Mouse (Mus musculus): ENCODE results near the gene Insig2. TPM values are rescaled to one million over a fixed set of nuclear protein-coding genes. Genes with fewer than 3 reads are reported as not detected.

The Insig2 gene
- 11.0 and 16.9 TPM in 2 replicates for total RNA-seq (2012; rRNA removed)
- polyA plus RNA-seq (2012; ENCODE audit: insufficient read depth in 1 of 2, insufficient read length in 2 of 2, low read depth in 1 of 2, low replicate concordance in 2 of 2, missing spikeins in 1 of 2) = 10 to 100 TPM in 1 of 2 experiments, not detected in 1; 16.1 TPM

- peaks cover under 1% of the 10 kb centered on the region; the same call in 1 of the 2 replicates for H3K79me2 ChIP-seq (ENCODE audit: control insufficient read depth, insufficient read depth, low read length, poor library complexity)
- no peak within 1 kb of the TSS for H3K4me3 ChIP-seq (ENCODE audit: control insufficient read depth in 1 of 2, insufficient read depth in 1 of 2, low read depth in 2 of 2, low read length in 2 of 2)
- TF ChIP-seq MAFK (IDR thresholded peaks at IDR 0.05; ENCODE audit: borderline replicate concordance, low read depth, low read length) (no peak), RCOR1 (IDR thresholded peaks at IDR 0.05; ENCODE audit: low read depth, low read length) (no peak), BHLHE40 (IDR thresholded peaks at IDR 0.05; ENCODE audit: borderline replicate concordance, low read depth, low read length) (no peak), POLR2AphosphoS5 (IDR thresholded peaks at IDR 0.05; ENCODE audit: borderline replicate concordance, low read depth, low read length) (no peak), MYC (IDR thresholded peaks at IDR 0.05; ENCODE audit: low read depth, low read length) (no peak), MAX (IDR thresholded peaks at IDR 0.05; ENCODE audit: low read length) (no peak), JUND (IDR thresholded peaks at IDR 0.05; ENCODE audit: low read depth, low read length) (no peak), MAZ (IDR thresholded peaks at IDR 0.05; ENCODE audit: low read depth, low read length) (no peak), E2F4 (IDR thresholded peaks at IDR 0.05; ENCODE audit: borderline replicate concordance, low read depth, low read length) (no peak), NELFE (IDR thresholded peaks at IDR 0.05; ENCODE audit: low read depth, low read length) (no peak), TCF12 (IDR thresholded peaks at IDR 0.05; ENCODE audit: low read depth, low read length) (no peak), MEF2A (IDR thresholded peaks at IDR 0.05; ENCODE audit: extremely low read depth, insufficient replicate concordance, low read depth, low read length, poor library complexity, severe bottlenecking) (no peak), CTCF (IDR thresholded peaks at IDR 0.05 in 2 of 3, conservative IDR thresholded peaks at IDR 0.05 in 1 of 3; ENCODE audit: control insufficient read depth in 1 of 3, insufficient read depth in 1 of 3, low read depth in 2 of 3, low read length in 3 of 3, poor library complexity in 1 of 3, severe bottlenecking in 1 of 3) (no peak), GATA1 (IDR thresholded peaks at IDR 0.05; ENCODE audit: low read depth, low read length) (no peak), ZMIZ1 (IDR thresholded peaks at IDR 0.05; ENCODE audit: low read depth, low read length) (no peak), TAL1 (IDR thresholded peaks at IDR 0.05; ENCODE audit: low read length) (no peak)
- H3K4me1 ChIP-seq (ENCODE audit: control insufficient read depth in 1 of 2, insufficient read depth in 2 of 2, low read length in 2 of 2) = peaks cover 0 to 3% of the 10 kb centered on the region in 2 experiments; a peak in 2 of 4 replicates
- DNase-seq (ENCODE audit: low read depth, low spot score) = no peak
- no peaks in the 10 kb centered on the region for H3K9me3 ChIP-seq (replicated peaks; ENCODE audit: insufficient read depth, low read length)
- no peak within 1 kb of the TSS for H3K27ac ChIP-seq (ENCODE audit: control insufficient read depth, low read depth, low read length)
- peaks cover 0 to 4% of the 10 kb centered on the region in 2 experiments; a peak in 1 of 4 replicates for H3K36me3 ChIP-seq (ENCODE audit: control insufficient read depth in 1 of 2, insufficient read depth in 2 of 2, low read length in 2 of 2)
- no peaks in the 10 kb centered on the region for H3K27me3 ChIP-seq (ENCODE audit: control insufficient read depth in 1 of 2, insufficient read depth in 2 of 2, low read length in 2 of 2)
- no peak within 1 kb of the TSS for H3K9ac ChIP-seq (ENCODE audit: control insufficient read depth, low read depth, low read length, poor library complexity, severe bottlenecking)
Measured at GRCm38 (mm10) chr1:121332485-121332884, at the start of gene Insig2. TSS of gene Insig2 (minus strand) at chr1:121332589.

DNA sequence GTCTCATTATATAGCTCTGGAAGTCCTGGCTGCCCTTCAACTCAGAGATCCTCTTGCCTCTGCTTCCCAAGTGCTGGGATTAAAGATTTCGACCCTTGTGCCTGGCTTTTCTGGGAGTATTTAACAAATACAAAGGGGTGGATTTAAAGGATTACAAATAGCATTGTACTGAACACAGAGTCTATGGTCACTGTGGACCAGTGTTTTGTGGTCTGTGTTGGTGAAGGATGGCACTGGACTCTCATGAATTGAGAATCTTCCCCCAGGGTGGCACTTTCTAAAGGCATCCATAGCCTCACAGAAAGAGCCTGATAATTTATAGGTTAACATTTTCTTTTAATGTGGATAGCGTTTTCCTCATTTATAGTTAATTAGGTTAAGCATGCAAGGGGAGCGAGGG lies 49.2 kb upstream of the Insig2 start:
- no peak overlapping the region for H3K4me3 ChIP-seq (ENCODE audit: control insufficient read depth in 1 of 2, insufficient read depth in 1 of 2, low read depth in 2 of 2, low read length in 2 of 2)
- H3K27me3 ChIP-seq (ENCODE audit: control insufficient read depth in 1 of 2, insufficient read depth in 2 of 2, low read length in 2 of 2) = no peaks in the 10 kb centered on the region
- no peak overlapping the region for H3K9ac ChIP-seq (ENCODE audit: control insufficient read depth, low read depth, low read length, poor library complexity, severe bottlenecking)
- H3K27ac ChIP-seq (ENCODE audit: control insufficient read depth, low read depth, low read length) = no peak overlapping the region
- H3K4me1 ChIP-seq (ENCODE audit: control insufficient read depth in 1 of 2, insufficient read depth in 2 of 2, low read length in 2 of 2) = no peaks in the 10 kb centered on the region
- TF ChIP-seq MAZ (IDR thresholded peaks at IDR 0.05; ENCODE audit: low read depth, low read length) (no peak), EP300 (IDR thresholded peaks at IDR 0.05; ENCODE audit: low read depth in 1 of 2, low read length in 2 of 2) (no peak), SMC3 (IDR thresholded peaks at IDR 0.05; ENCODE audit: low read depth, low read length) (no peak), RAD21 (IDR thresholded peaks at IDR 0.05; ENCODE audit: low read depth, low read length) (no peak), MYC (IDR thresholded peaks at IDR 0.05; ENCODE audit: low read depth, low read length) (no peak), CHD1 (IDR thresholded peaks at IDR 0.05; ENCODE audit: low read depth, low read length) (no peak), CTCF (IDR thresholded peaks at IDR 0.05 in 2 of 3, conservative IDR thresholded peaks at IDR 0.05 in 1 of 3; ENCODE audit: control insufficient read depth in 1 of 3, insufficient read depth in 1 of 3, low read depth in 2 of 3, low read length in 3 of 3, poor library complexity in 1 of 3, severe bottlenecking in 1 of 3) (no peak), ETS1 (IDR thresholded peaks at IDR 0.05; ENCODE audit: low read depth, low read length) (no peak), MEF2A (IDR thresholded peaks at IDR 0.05; ENCODE audit: extremely low read depth, insufficient replicate concordance, low read depth, low read length, poor library complexity, severe bottlenecking) (no peak)
- H3K9me3 ChIP-seq (replicated peaks; ENCODE audit: insufficient read depth, low read length) = no peaks in the 10 kb centered on the region
- H3K79me2 ChIP-seq (ENCODE audit: control insufficient read depth, insufficient read depth, low read length, poor library complexity) = no peaks in the 10 kb centered on the region
- no peaks in the 10 kb centered on the region for H3K36me3 ChIP-seq (ENCODE audit: control insufficient read depth in 1 of 2, insufficient read depth in 2 of 2, low read length in 2 of 2)
- DNase-seq (ENCODE audit: low read depth, low spot score) = no peak

Data from MEL (cell line).